Mouse (Mus musculus) heart, adult 2 months (tissue): ENCODE data around the gene Cend1.

ENCODE experiments used
- CTCF ChIP-seq: fragments of 200-600 bp; IDR thresholded peaks from 2 replicates; pipeline ENCODE4 v1.8.1; 2022; ENCODE audit warnings: antibody characterized with exemption, mild to moderate bottlenecking, moderate library complexity
- EP300 ChIP-seq: fragments of 200-500 bp; IDR thresholded peaks from 2 replicates; pipeline ENCODE4 v1.6.1; 2011; ENCODE audit warnings: low read depth, low read length, control low read depth; ENCODE audit not compliant: insufficient read depth

GRCm38 (mm10) chr7:141478270-141478748, 49.0 kb upstream of the Cend1 start:
- TF ChIP-seq EP300: no peak
- TF ChIP-seq CTCF: no peak
